ENCODE assay signal across 26 mouse cellular contexts in genomic region chr10:37798285-37798684, GRCm38 (mm10).
DNase-seq lines count a peak whose midpoint lies in the region; ATAC-seq and TF ChIP-seq lines count a peak whose summit lies in the region.
"Had no signal": no experiment of that assay in that cellular context is flagged by ENCODE, and none has a peak within 500 bp of the region (broad histone marks: within the 10 kb centered on the region; RNA-seq: fewer than 3 reads in every experiment).

No protein-coding gene starts in this region.

- H3K36me3 ChIP-seq in hindbrain, embryonic 10.5 days, result no peaks in the 10 kb centered on the region
- H3K36me3 ChIP-seq in hindbrain, postnatal 0 days (ENCODE audit: insufficient read depth, low read length), result no peaks in the 10 kb centered on the region
- no peaks in the 10 kb centered on the region for H3K36me3 ChIP-seq in embryonic facial prominence, embryonic 14.5 days (ENCODE audit: control insufficient read depth, insufficient read depth, low read length)
- H3K36me3 ChIP-seq in limb, embryonic 14.5 days (ENCODE audit: control insufficient read depth, insufficient read depth, low read length), result no peaks in the 10 kb centered on the region
- H3K36me3 ChIP-seq in heart, embryonic 10.5 days, result no peaks in the 10 kb centered on the region
- H3K36me3 ChIP-seq: heart, embryonic 13.5 days; hindbrain, embryonic 13.5 days; midbrain, embryonic 10.5 days had no signal

- H3K4me2 ChIP-seq in hindbrain, postnatal 0 days (ENCODE audit: low read depth, low read length), result no peak overlapping the region
- H3K4me2 ChIP-seq in embryonic facial prominence, embryonic 14.5 days (ENCODE audit: low read depth, low read length), result no peak overlapping the region
- no peak overlapping the region for H3K4me2 ChIP-seq in limb, embryonic 14.5 days (replicated peaks; ENCODE audit: low read depth, low read length, severe bottlenecking)
- H3K4me2 ChIP-seq: heart, embryonic 13.5 days; hindbrain, embryonic 13.5 days had no signal

- H3K9ac ChIP-seq in hindbrain, postnatal 0 days (replicated peaks; ENCODE audit: low read length), result no peak overlapping the region
- H3K9ac ChIP-seq in embryonic facial prominence, embryonic 14.5 days (ENCODE audit: low read depth, low read length), result no peak overlapping the region
- H3K9ac ChIP-seq in limb, embryonic 14.5 days (ENCODE audit: low read depth, low read length, severe bottlenecking), result no peak overlapping the region
- H3K9ac ChIP-seq: heart, embryonic 13.5 days; hindbrain, embryonic 13.5 days; liver, postnatal 0 days had no signal

- H3K4me3 ChIP-seq in hindbrain, embryonic 10.5 days, result no peak overlapping the region
- H3K4me3 ChIP-seq in hindbrain, postnatal 0 days (ENCODE audit: low read length), result no peak overlapping the region
- no peak overlapping the region for H3K4me3 ChIP-seq in embryonic facial prominence, embryonic 14.5 days (ENCODE audit: low read depth, low read length)
- no peak overlapping the region for H3K4me3 ChIP-seq in limb, embryonic 14.5 days (replicated peaks; ENCODE audit: low read length)
- H3K4me3 ChIP-seq in heart, embryonic 10.5 days, result no peak overlapping the region
- H3K4me3 ChIP-seq: heart, embryonic 13.5 days; hindbrain, embryonic 13.5 days; midbrain, embryonic 10.5 days; myocyte had no signal

- no peaks in the 10 kb centered on the region for H3K9me3 ChIP-seq in hindbrain, embryonic 10.5 days
- H3K9me3 ChIP-seq in hindbrain, postnatal 0 days (ENCODE audit: low read length), result no peaks in the 10 kb centered on the region
- no peaks in the 10 kb centered on the region for H3K9me3 ChIP-seq in embryonic facial prominence, embryonic 14.5 days (ENCODE audit: control insufficient read depth, low read length)
- no peaks in the 10 kb centered on the region for H3K9me3 ChIP-seq in limb, embryonic 14.5 days (ENCODE audit: control insufficient read depth, low read length)
- no peaks in the 10 kb centered on the region for H3K9me3 ChIP-seq in heart, embryonic 10.5 days
- H3K9me3 ChIP-seq: heart, embryonic 13.5 days; hindbrain, embryonic 13.5 days; midbrain, embryonic 10.5 days had no signal

- H3K4me1 ChIP-seq in hindbrain, embryonic 10.5 days (replicated peaks), result no peaks in the 10 kb centered on the region
- H3K4me1 ChIP-seq in hindbrain, postnatal 0 days (ENCODE audit: insufficient read depth, low read length), result no peaks in the 10 kb centered on the region
- peaks cover 3% of the 10 kb centered on the region; the same call in 1 of the 2 replicates for H3K4me1 ChIP-seq in embryonic facial prominence, embryonic 14.5 days (ENCODE audit: control insufficient read depth, insufficient read depth, low read length)
- peaks cover 3% of the 10 kb centered on the region; the same call in 1 of the 2 replicates for H3K4me1 ChIP-seq in limb, embryonic 14.5 days (ENCODE audit: control insufficient read depth, insufficient read depth, low read length)
- H3K4me1 ChIP-seq in heart, embryonic 10.5 days, result no peaks in the 10 kb centered on the region
- H3K4me1 ChIP-seq: hindbrain, embryonic 13.5 days; midbrain, embryonic 10.5 days had no signal

- no peak for TF ChIP-seq CTCF in hindbrain, postnatal 0 days (IDR thresholded peaks at IDR 0.05; ENCODE audit: low read depth)

- no peak for TF ChIP-seq POLR2A in limb, embryonic 14.5 days (IDR thresholded peaks at IDR 0.05; ENCODE audit: borderline replicate concordance, extremely low read depth, insufficient read depth, insufficient read length)

- ATAC-seq in hindbrain, postnatal 0 days, result no peak
- ATAC-seq in embryonic facial prominence, embryonic 14.5 days (ENCODE audit: low read depth), result peak; percentile 60; the same call in 1 of the 2 replicates
- peak; percentile 85 for ATAC-seq in limb, embryonic 14.5 days (ENCODE audit: low FRiP score, low read depth)
- ATAC-seq: forebrain, embryonic 14.5 days; inflammation-experienced regulatory T-cells, adult 6 months; liver, postnatal 0 days; lung, postnatal 0 days; midbrain, embryonic 16.5 days had no signal

- no peaks in the 10 kb centered on the region for H3K27me3 ChIP-seq in hindbrain, embryonic 10.5 days (ENCODE audit: insufficient read depth, poor library complexity, severe bottlenecking)
- no peaks in the 10 kb centered on the region for H3K27me3 ChIP-seq in hindbrain, postnatal 0 days (ENCODE audit: insufficient read depth, low read length)
- H3K27me3 ChIP-seq in embryonic facial prominence, embryonic 14.5 days (replicated peaks; ENCODE audit: control insufficient read depth, insufficient read depth, low read length), result no peaks in the 10 kb centered on the region
- no peaks in the 10 kb centered on the region for H3K27me3 ChIP-seq in limb, embryonic 14.5 days (ENCODE audit: control insufficient read depth, insufficient read depth, low read length)
- no peaks in the 10 kb centered on the region for H3K27me3 ChIP-seq in heart, embryonic 10.5 days (ENCODE audit: insufficient read depth, poor library complexity, severe bottlenecking)
- H3K27me3 ChIP-seq: heart, embryonic 13.5 days; hindbrain, embryonic 13.5 days had no signal

- DNase-seq in hindbrain, embryonic 10.5 days (ENCODE audit: low spot score), result peak; percentile 14
- no peak for DNase-seq in hindbrain, postnatal 0 days (ENCODE audit: low spot score)
- peak; percentile 50 for DNase-seq in embryo, embryonic 11 days
- DNase-seq in embryonic facial prominence, embryonic 14.5 days (ENCODE audit: low spot score), result peak; percentile 75
- peak; percentile 68 for DNase-seq in limb, embryonic 14.5 days (ENCODE audit: low spot score)
- no peak for DNase-seq in gastrocnemius, postnatal 25 days
- no peak for DNase-seq in MN1 (ENCODE audit: low spot score)
- DNase-seq in heart, embryonic 10.5 days (ENCODE audit: low spot score), result no peak
- DNase-seq: adrenal gland, postnatal 36 days; cerebellum, adult 9-11 months; gastrocnemius, postnatal 14 days; heart, adult 18-20 months; heart, postnatal 14 days; kidney, adult 2 months; kidney, postnatal 14 days; liver, postnatal 0 days; right cerebral cortex, adult 18-20 months had no signal

- no peak overlapping the region for H3K27ac ChIP-seq in hindbrain, embryonic 10.5 days
- H3K27ac ChIP-seq in hindbrain, postnatal 0 days, result no peak overlapping the region
- peak overlapping the region; percentile 55; the same call in 1 of the 2 replicates for H3K27ac ChIP-seq in embryonic facial prominence, embryonic 14.5 days (replicated peaks; ENCODE audit: low read depth, low read length)
- H3K27ac ChIP-seq in limb, embryonic 14.5 days (replicated peaks; ENCODE audit: low read depth, low read length), result peak overlapping the region; percentile 26; the same call in 1 of the 2 replicates
- H3K27ac ChIP-seq in heart, embryonic 10.5 days, result no peak overlapping the region
- H3K27ac ChIP-seq: heart, embryonic 13.5 days; hindbrain, embryonic 13.5 days; macrophage; midbrain, embryonic 10.5 days had no signal

Comparison
In these comparisons a context has a peak if more than half of its experiments do, and no peak if none do; other contexts are left out.
1. DNase-seq: peak in hindbrain, embryonic 10.5 days (single experiment), embryo, embryonic 11 days (single experiment), embryonic facial prominence, embryonic 14.5 days (single experiment) and limb, embryonic 14.5 days (single experiment); none in hindbrain, postnatal 0 days (single experiment), gastrocnemius, postnatal 25 days (single experiment), MN1 (single experiment) and heart, embryonic 10.5 days (single experiment).
2. H3K27ac ChIP-seq: peak in embryonic facial prominence, embryonic 14.5 days (single experiment) and limb, embryonic 14.5 days (single experiment); none in hindbrain, embryonic 10.5 days (single experiment), hindbrain, postnatal 0 days (single experiment) and heart, embryonic 10.5 days (single experiment).